Mouse (Mus musculus): ENCODE measurements around the gene Sh2b2. TPM values are rescaled to one million over a fixed set of nuclear protein-coding genes. Genes with fewer than 3 reads are reported as not detected.

Sh2b2 gene
- polyA plus RNA-seq, 1 experiment from 2014 or later: 10.2 TPM

DNA sequence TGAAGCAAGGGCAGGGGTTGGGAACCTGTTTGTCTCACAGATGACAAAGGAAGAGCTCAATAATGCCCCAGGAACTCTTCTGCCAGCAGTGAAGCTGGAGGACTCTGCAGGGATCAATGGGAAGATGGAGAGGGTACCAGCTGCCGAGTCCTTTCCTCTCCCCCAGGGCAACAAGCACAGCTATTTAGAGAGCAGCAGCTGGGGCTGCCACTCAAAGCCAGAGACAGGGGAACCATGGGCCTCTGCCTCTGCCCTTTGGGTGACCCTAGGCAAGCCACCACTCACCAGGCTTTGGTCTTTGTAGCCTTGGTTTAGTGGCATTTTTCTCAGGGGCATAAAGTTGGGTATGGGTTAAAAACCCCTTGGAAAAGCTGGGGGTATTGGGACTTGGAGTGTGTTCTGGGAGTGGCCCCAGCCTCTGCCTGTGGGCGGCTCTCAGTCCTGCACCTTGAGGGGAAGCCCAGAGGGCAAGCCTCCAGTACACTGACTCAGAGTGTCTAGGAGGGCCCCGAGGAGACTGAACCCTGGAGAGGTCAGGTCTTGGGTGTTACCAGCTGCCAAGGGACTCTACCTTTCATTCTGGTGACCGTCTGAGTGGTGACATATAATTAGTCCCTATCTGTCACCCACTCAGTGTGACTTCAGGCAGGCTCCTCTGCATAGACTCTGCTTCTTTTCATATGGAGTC is 15.9 kb downstream of the Sh2b2 start:
- Histone ChIP-seq H3K4me1 (ENCODE audit: control insufficient read depth, insufficient read depth, low read length) (no peaks in the 10 kb centered on the region), H3K4me3 (ENCODE audit: low read depth, low read length) (no peak overlapping the region), H3K27ac (replicated peaks; ENCODE audit: low read depth, low read length) (no peak overlapping the region)

DNA sequence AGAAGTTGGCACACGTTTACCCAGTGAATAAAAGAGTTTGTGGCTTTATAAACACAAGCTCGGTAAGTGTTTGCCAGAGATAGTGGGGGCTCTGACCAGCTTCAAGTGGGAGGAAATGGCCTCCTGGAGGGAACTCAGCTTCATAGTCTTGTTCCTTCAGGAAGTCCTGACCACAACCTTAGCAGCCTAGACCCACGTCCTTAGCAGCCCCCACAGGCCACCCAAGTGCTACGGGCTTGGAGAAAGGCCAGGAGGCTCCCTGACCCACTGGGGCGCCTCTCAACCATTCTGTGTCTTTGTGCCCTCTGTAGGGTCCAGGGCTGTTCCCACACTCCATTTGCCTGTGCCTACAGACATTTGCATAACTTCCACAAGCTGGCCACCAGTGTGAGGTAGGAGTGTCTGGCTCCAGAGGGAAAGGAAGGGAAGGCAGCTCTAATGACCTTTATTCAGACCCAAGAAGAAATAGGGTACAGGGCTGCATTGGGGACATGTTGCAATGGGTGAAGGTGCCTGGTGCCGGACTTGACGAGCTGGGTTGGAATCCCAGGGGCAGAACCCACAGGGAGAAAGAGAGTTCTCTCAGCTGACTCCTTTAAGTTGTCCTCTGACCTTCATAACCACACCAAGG is 20.0 kb downstream of the Sh2b2 start:
- Histone ChIP-seq H3K27ac (replicated peaks; ENCODE audit: low read depth, low read length) (no peak overlapping the region), H3K4me2 (ENCODE audit: low read depth, severe bottlenecking) (no peak overlapping the region), H3K4me3 (ENCODE audit: low read depth, low read length) (no peak overlapping the region), H3K9ac (ENCODE audit: low read length) (no peak overlapping the region), H3K4me1 (ENCODE audit: control insufficient read depth, insufficient read depth, low read length) (no peaks in the 10 kb centered on the region), H3K36me3 (ENCODE audit: control insufficient read depth, insufficient read depth, low read length) (peaks cover 9% of the 10 kb centered on the region), H3K27me3 (ENCODE audit: control insufficient read depth, insufficient read depth, low read length) (no peaks in the 10 kb centered on the region), H3K9me3 (ENCODE audit: control insufficient read depth, low read length) (no peaks in the 10 kb centered on the region)
- no peak for DNase-seq (ENCODE audit: low spot score)
- 87% methylated on average over 7 of the region's 7 CpGs for WGBS
- ATAC-seq (ENCODE audit: insufficient number of reproducible peaks, low FRiP score, low TSS enrichment, low read depth): no peak

More for the DNA sequence above, 15.9 kb downstream of the Sh2b2 start:
- Histone ChIP-seq H3K4me2 (ENCODE audit: low read depth, severe bottlenecking) (no peak overlapping the region), H3K9ac (ENCODE audit: low read length) (no peak overlapping the region), H3K27me3 (ENCODE audit: control insufficient read depth, insufficient read depth, low read length) (0 out of 2 replicates have a peak, but pooled peaks cover 4% of the 10 kb centered on the region), H3K36me3 (ENCODE audit: control insufficient read depth, insufficient read depth, low read length) (peaks cover 3% of the 10 kb centered on the region), H3K9me3 (ENCODE audit: control insufficient read depth, low read length) (no peaks in the 10 kb centered on the region)
- DNase-seq (ENCODE audit: low spot score) (no peak), ATAC-seq (ENCODE audit: insufficient number of reproducible peaks, low FRiP score, low TSS enrichment, low read depth) (no peak)
- WGBS: 68% methylated on average over 4 of the region's 4 CpGs

DNA sequence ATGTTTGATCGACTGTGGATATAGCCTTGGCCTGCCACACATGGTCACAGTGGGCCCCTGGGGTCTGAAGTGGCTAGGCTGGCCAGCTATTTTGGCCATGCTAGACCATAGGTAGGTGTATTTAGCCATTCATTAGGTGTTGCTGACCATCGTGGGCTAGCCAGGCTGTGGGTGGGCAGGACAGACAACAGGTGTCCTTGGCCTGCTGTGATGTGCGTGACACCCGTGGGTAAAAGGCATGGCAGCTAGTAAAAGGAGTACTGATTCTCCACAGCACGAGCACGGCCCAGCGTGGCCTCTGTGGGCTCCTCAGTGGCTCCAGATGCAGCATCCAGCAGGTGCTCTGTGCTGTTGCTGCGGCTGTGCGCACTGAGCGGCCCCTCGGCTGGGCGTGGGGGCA is 27.8 kb downstream of the Sh2b2 start:
- Histone ChIP-seq H3K4me1 (ENCODE audit: control insufficient read depth, insufficient read depth, low read length) (no peaks in the 10 kb centered on the region), H3K4me2 (ENCODE audit: low read depth, severe bottlenecking) (no peak overlapping the region), H3K4me3 (ENCODE audit: low read depth, low read length) (no peak overlapping the region), H3K36me3 (ENCODE audit: control insufficient read depth, insufficient read depth, low read length) (no peaks in the 10 kb centered on the region), H3K27me3 (ENCODE audit: control insufficient read depth, insufficient read depth, low read length) (no peaks in the 10 kb centered on the region), H3K9ac (ENCODE audit: low read length) (no peak overlapping the region), H3K9me3 (ENCODE audit: control insufficient read depth, low read length) (peaks cover 2% of the 10 kb centered on the region; the same call in 1 of the 2 replicates), H3K27ac (replicated peaks; ENCODE audit: low read depth, low read length) (no peak overlapping the region)
- no peak for ATAC-seq (ENCODE audit: insufficient number of reproducible peaks, low FRiP score, low TSS enrichment, low read depth)
- DNase-seq (ENCODE audit: low spot score): no peak
- WGBS: 84% methylated on average over 12 of the region's 12 CpGs

DNA sequence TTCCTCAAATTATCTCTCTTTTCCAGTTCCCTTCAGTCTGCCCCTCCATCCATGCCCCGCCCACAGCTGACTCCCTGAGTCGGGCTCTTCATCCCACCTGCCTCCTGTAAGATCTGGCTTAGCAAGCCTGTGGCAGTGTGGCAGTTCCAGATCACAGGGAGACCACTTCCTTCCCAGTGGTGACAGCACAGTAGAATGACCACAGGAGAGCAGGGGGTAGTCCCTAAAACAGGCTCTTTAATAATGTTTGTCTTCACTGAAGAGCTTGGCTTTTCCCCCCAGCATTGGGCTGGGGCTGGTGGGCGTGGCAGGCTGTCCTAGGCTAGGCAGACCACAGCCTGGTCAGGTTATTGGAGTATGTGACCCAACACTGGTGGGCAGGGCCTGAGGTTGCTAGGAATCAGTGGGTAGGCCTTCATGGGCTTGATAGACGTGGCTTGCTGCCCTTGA is 28.4 kb downstream of the Sh2b2 start:
- H3K9me3 ChIP-seq (ENCODE audit: control insufficient read depth, low read length): peaks cover 2% of the 10 kb centered on the region; the same call in 1 of the 2 replicates
- no peak for DNase-seq (ENCODE audit: low spot score)
- H3K9ac ChIP-seq (ENCODE audit: low read length): no peak overlapping the region
- no peak for ATAC-seq (ENCODE audit: insufficient number of reproducible peaks, low FRiP score, low TSS enrichment, low read depth)
- no peaks in the 10 kb centered on the region for H3K27me3 ChIP-seq (ENCODE audit: control insufficient read depth, insufficient read depth, low read length)
- H3K4me2 ChIP-seq (ENCODE audit: low read depth, severe bottlenecking): no peak overlapping the region
- H3K4me3 ChIP-seq (ENCODE audit: low read depth, low read length): no peak overlapping the region
- no peaks in the 10 kb centered on the region for H3K36me3 ChIP-seq (ENCODE audit: control insufficient read depth, insufficient read depth, low read length)
- 71% methylated on average over 4 of the region's 4 CpGs for WGBS
- H3K27ac ChIP-seq (replicated peaks; ENCODE audit: low read depth, low read length): no peak overlapping the region
- no peaks in the 10 kb centered on the region for H3K4me1 ChIP-seq (ENCODE audit: control insufficient read depth, insufficient read depth, low read length)

DNA sequence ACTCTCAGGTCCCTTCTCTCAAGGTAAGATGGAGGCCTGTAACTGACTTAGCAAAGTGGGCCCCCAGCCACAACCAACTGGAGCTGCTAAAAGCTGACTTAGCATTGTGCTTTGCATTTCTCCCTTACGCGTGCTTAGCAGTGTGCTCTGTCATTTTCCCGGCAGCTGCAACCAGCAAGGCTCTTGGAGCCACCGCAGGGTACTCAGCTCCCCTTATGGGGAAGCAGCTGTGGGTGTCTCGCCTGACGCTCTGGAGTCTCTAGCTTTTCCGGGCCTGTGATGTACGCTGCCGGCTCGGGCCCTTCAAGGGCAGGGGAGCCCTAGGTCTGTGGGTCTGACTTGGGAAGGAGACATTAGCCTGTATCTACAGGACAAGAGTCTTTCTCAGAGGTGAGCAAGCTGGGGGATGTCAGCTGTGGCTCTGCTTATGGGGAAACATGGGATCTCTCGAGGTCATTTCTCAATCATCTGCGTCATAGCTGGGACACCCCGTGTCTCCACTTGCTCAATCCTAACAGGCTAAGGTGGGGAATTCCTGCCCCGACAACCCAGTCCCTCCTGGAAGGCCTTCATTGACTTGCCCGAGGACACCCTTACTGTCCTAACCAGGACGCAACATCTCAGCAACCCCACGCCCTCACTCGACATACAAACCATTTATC is 29.2 kb downstream of the Sh2b2 start:
- peaks cover 2% of the 10 kb centered on the region; the same call in 1 of the 2 replicates for H3K9me3 ChIP-seq (ENCODE audit: control insufficient read depth, low read length)
- no peak overlapping the region for H3K4me3 ChIP-seq (ENCODE audit: low read depth, low read length)
- no peaks in the 10 kb centered on the region for H3K27me3 ChIP-seq (ENCODE audit: control insufficient read depth, insufficient read depth, low read length)
- WGBS: 83% methylated on average over 18 of the region's 18 CpGs
- no peaks in the 10 kb centered on the region for H3K4me1 ChIP-seq (ENCODE audit: control insufficient read depth, insufficient read depth, low read length)
- ATAC-seq (ENCODE audit: insufficient number of reproducible peaks, low FRiP score, low TSS enrichment, low read depth) (no peak), DNase-seq (ENCODE audit: low spot score) (no peak)
- no peak overlapping the region for H3K4me2 ChIP-seq (ENCODE audit: low read depth, severe bottlenecking)
- no peaks in the 10 kb centered on the region for H3K36me3 ChIP-seq (ENCODE audit: control insufficient read depth, insufficient read depth, low read length)
- H3K9ac ChIP-seq (ENCODE audit: low read length): no peak overlapping the region
- H3K27ac ChIP-seq (replicated peaks; ENCODE audit: low read depth, low read length): no peak overlapping the region

DNA sequence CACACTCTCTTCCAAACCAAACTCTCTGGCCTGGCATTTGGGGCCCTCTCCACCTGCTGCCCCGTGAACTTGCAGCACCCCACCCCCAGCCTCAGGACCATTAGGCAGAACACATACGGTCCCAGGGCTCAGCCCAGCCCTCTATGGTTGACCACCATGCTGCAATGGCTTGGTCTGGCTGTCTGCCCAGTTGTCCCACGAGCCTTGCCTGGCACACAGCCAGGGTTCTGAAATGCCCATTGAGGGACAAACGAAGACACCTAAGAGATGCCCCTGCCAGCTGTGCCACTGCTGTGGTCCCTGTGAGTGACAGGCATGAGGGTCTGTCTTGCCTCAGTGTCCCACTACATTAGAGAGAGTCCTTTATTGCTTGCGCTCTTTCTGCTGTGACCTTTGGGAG is 30.4 kb downstream of the Sh2b2 start:
- Histone ChIP-seq H3K9ac (ENCODE audit: low read length) (no peak overlapping the region), H3K4me2 (ENCODE audit: low read depth, severe bottlenecking) (no peak overlapping the region), H3K27me3 (ENCODE audit: control insufficient read depth, insufficient read depth, low read length) (no peaks in the 10 kb centered on the region), H3K36me3 (ENCODE audit: control insufficient read depth, insufficient read depth, low read length) (no peaks in the 10 kb centered on the region), H3K27ac (replicated peaks; ENCODE audit: low read depth, low read length) (no peak overlapping the region), H3K4me3 (ENCODE audit: low read depth, low read length) (no peak overlapping the region), H3K4me1 (ENCODE audit: control insufficient read depth, insufficient read depth, low read length) (no peaks in the 10 kb centered on the region), H3K9me3 (ENCODE audit: control insufficient read depth, low read length) (peaks cover 2% of the 10 kb centered on the region; the same call in 1 of the 2 replicates)
- 91% methylated on average over 5 of the region's 5 CpGs for WGBS
- DNase-seq (ENCODE audit: low spot score): no peak
- ATAC-seq (ENCODE audit: insufficient number of reproducible peaks, low FRiP score, low TSS enrichment, low read depth): no peak

DNA sequence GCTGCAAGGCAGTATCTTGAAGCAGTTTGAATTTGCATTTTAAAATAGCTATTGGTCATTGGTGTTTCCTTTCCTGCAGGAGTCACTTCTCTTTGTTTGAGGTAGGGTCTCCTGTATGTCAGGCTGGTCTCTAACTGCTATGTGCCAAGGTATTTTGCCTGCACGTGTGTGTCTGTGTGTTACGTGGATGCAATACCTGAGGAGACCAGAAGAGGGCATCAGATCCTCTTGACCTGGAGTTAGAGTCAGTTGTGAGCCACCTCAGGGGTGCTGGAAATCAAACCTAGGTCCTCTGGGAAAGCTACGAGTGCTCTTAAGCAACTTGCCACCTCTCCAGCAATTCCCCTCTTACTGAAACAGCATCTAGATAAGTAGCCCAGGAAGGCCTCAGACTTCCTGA is 31.1 kb downstream of the Sh2b2 start:
- H3K4me1 ChIP-seq (ENCODE audit: control insufficient read depth, insufficient read depth, low read length): no peaks in the 10 kb centered on the region
- H3K9ac ChIP-seq (ENCODE audit: low read length): no peak overlapping the region
- H3K4me3 ChIP-seq (ENCODE audit: low read depth, low read length): no peak overlapping the region
- no peak overlapping the region for H3K27ac ChIP-seq (replicated peaks; ENCODE audit: low read depth, low read length)
- ATAC-seq (ENCODE audit: insufficient number of reproducible peaks, low FRiP score, low TSS enrichment, low read depth) (no peak), DNase-seq (ENCODE audit: low spot score) (no peak)
- H3K36me3 ChIP-seq (ENCODE audit: control insufficient read depth, insufficient read depth, low read length): no peaks in the 10 kb centered on the region
- H3K4me2 ChIP-seq (ENCODE audit: low read depth, severe bottlenecking): no peak overlapping the region
- H3K9me3 ChIP-seq (ENCODE audit: control insufficient read depth, low read length): peaks cover 2% of the 10 kb centered on the region; the same call in 1 of the 2 replicates
- H3K27me3 ChIP-seq (ENCODE audit: control insufficient read depth, insufficient read depth, low read length): no peaks in the 10 kb centered on the region
- WGBS: 92% methylated on average over 3 of the region's 3 CpGs

DNA sequence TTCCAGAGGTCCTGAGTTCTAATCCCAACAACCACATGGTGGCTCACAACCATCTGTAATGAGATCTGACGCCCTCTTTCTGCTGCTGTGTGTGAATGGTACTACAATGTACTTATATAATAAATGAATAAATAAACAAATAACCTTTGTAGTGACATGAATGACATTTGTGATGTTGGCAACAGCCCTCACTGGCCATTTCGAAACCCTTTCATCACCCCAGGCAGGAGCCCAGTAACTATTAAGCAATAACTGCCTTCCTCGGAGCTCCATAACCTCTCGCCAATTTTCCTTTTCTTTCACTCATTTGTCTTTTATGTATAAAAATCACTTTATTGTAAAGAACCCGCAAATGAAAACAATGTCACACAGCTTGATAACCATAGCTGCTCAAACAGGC is 32.6 kb downstream of the Sh2b2 start:
- Histone ChIP-seq H3K27ac (replicated peaks; ENCODE audit: low read depth, low read length) (no peak overlapping the region), H3K4me1 (ENCODE audit: control insufficient read depth, insufficient read depth, low read length) (no peaks in the 10 kb centered on the region), H3K9ac (ENCODE audit: low read length) (no peak overlapping the region), H3K27me3 (ENCODE audit: control insufficient read depth, insufficient read depth, low read length) (no peaks in the 10 kb centered on the region), H3K9me3 (ENCODE audit: control insufficient read depth, low read length) (peaks cover 2% of the 10 kb centered on the region; the same call in 1 of the 2 replicates), H3K4me3 (ENCODE audit: low read depth, low read length) (no peak overlapping the region), H3K4me2 (ENCODE audit: low read depth, severe bottlenecking) (no peak overlapping the region), H3K36me3 (ENCODE audit: control insufficient read depth, insufficient read depth, low read length) (no peaks in the 10 kb centered on the region)
- ATAC-seq (ENCODE audit: insufficient number of reproducible peaks, low FRiP score, low TSS enrichment, low read depth): no peak
- no peak for DNase-seq (ENCODE audit: low spot score)
- 87% methylated on average over 5 of the region's 5 CpGs for WGBS
